Mouse (Mus musculus): ENCODE measurements around the gene Gm5269. TPM values are rescaled to one million over a fixed set of nuclear protein-coding genes. Genes with fewer than 3 reads are reported as not detected.

Gene Gm5269
- polyA plus RNA-seq, 1 experiment from 2014 or later = not detected

DNA sequence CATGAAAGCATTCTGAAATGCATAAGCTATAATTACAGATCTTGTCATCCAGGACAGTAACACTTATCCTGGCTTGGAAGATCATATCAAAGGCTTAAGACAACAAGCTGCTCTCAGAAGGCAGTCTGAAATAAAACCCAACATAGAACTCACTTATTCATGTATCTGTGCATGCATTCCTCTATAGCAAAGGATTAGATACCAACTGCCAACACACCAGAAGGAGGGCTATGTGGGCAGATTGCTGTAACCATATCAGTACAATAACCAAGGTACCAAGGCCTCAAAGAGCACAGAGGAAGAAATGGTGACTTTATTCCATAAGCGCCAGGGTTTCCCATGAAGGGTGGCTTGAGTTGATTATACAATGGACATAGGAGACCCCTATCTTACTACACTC, 29.7 kb upstream of the Gm5269 start:
- H3K9ac ChIP-seq (ENCODE audit: low read length) = no peak overlapping the region
- 96% methylated on average over 1 of the region's 1 CpGs for WGBS
- no peak overlapping the region for H3K4me3 ChIP-seq (ENCODE audit: low read depth, low read length)
- H3K27me3 ChIP-seq (ENCODE audit: control insufficient read depth, insufficient read depth, low read length) = no peaks in the 10 kb centered on the region
- H3K4me1 ChIP-seq (ENCODE audit: control insufficient read depth, insufficient read depth, low read length) = no peaks in the 10 kb centered on the region
- no peaks in the 10 kb centered on the region for H3K9me3 ChIP-seq (ENCODE audit: control insufficient read depth, low read length)
- no peak overlapping the region for H3K27ac ChIP-seq (ENCODE audit: low read depth, low read length)
- no peak overlapping the region for H3K4me2 ChIP-seq (ENCODE audit: low read depth)
- DNase-seq (ENCODE audit: low spot score) (no peak), ATAC-seq (ENCODE audit: insufficient read depth, low FRiP score, low TSS enrichment) (no peak)
- H3K36me3 ChIP-seq (ENCODE audit: control insufficient read depth, insufficient read depth, low read length) = no peaks in the 10 kb centered on the region

DNA sequence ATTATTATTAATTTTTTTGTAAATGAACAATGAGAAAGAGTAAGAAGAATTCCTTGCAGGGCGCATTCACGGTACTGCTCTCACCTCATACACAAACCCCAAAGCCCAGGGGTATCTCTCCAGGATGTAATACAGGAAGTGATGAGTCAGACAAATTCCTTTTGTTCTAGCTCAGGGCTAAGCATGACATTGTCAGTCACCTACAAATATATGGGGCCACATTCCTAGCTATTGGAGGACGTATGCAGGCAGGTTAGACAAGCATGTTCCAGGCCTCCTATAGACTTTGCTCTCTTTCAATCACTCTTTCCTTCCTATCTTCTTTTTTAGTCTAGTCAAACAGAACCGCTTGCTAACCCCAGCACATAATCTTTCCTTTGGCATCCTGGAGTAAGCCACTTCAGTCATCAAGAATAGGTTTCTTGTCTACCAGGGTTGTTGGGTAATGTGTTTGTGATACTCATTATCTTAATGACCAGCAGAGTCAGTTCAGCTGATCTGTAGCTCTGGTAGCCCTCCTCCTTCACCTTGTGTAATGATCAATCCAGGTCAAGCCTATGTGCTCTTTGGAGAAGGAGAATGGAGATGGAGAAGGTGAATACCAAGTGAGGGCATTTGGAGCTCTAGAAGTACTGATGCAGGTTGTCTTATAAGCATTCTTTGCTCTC, 27.2 kb upstream of the Gm5269 start:
- Histone ChIP-seq H3K4me1 (ENCODE audit: control insufficient read depth, insufficient read depth, low read length) (no peaks in the 10 kb centered on the region), H3K9me3 (ENCODE audit: control insufficient read depth, low read length) (no peaks in the 10 kb centered on the region), H3K36me3 (ENCODE audit: control insufficient read depth, insufficient read depth, low read length) (no peaks in the 10 kb centered on the region), H3K27ac (ENCODE audit: low read depth, low read length) (no peak overlapping the region), H3K4me3 (ENCODE audit: low read depth, low read length) (no peak overlapping the region), H3K4me2 (ENCODE audit: low read depth) (no peak overlapping the region), H3K27me3 (ENCODE audit: control insufficient read depth, insufficient read depth, low read length) (no peaks in the 10 kb centered on the region), H3K9ac (ENCODE audit: low read length) (no peak overlapping the region)
- WGBS = 88% methylated on average over 4 of the region's 4 CpGs
- DNase-seq (ENCODE audit: low spot score) = no peak
- no peak for ATAC-seq (ENCODE audit: insufficient read depth, low FRiP score, low TSS enrichment)

- no peaks in the 10 kb centered on the region for H3K9me3 ChIP-seq (ENCODE audit: control insufficient read depth, low read length)
- H3K4me2 ChIP-seq (ENCODE audit: low read depth) = no peak overlapping the region
- no peak overlapping the region for H3K9ac ChIP-seq (ENCODE audit: low read length)
- WGBS = 80% methylated on average over 3 of the region's 3 CpGs
- no peak for ATAC-seq (ENCODE audit: insufficient read depth, low FRiP score, low TSS enrichment)
- no peak for DNase-seq (ENCODE audit: low spot score)
- no peak overlapping the region for H3K27ac ChIP-seq (ENCODE audit: low read depth, low read length)
- H3K4me1 ChIP-seq (ENCODE audit: control insufficient read depth, insufficient read depth, low read length) = no peaks in the 10 kb centered on the region
- no peak overlapping the region for H3K4me3 ChIP-seq (ENCODE audit: low read depth, low read length)
- no peaks in the 10 kb centered on the region for H3K27me3 ChIP-seq (ENCODE audit: control insufficient read depth, insufficient read depth, low read length)
- H3K36me3 ChIP-seq (ENCODE audit: control insufficient read depth, insufficient read depth, low read length) = no peaks in the 10 kb centered on the region
These were observed 26.1 kb upstream of the Gm5269 start for GRCm38 (mm10) chr1:45916174-45916573.

DNA sequence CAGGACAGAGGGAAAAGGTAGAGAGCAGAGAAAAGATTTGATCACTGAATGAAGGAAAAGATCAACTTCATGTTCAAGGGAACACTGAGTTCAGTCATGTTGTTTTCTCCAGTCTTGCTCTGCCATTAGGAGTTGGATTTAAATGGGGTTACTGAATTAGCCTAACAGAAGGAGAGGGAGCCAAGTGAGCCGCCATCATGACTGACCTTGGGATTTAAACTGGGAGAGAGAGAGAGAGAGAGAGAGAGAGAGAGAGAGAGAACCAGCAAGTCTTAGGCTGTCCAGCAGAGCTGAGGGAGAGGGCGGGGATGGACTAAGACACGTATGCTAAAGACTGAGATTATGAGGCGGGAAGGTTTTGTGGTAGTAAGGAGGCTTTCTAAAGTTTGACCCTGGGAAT, 24.2 kb upstream of the Gm5269 start:
- H3K9ac ChIP-seq (ENCODE audit: low read length) = no peak overlapping the region
- no peak overlapping the region for H3K4me2 ChIP-seq (ENCODE audit: low read depth)
- no peaks in the 10 kb centered on the region for H3K4me1 ChIP-seq (ENCODE audit: control insufficient read depth, insufficient read depth, low read length)
- H3K27me3 ChIP-seq (ENCODE audit: control insufficient read depth, insufficient read depth, low read length) = no peaks in the 10 kb centered on the region
- DNase-seq (ENCODE audit: low spot score) = no peak
- no peaks in the 10 kb centered on the region for H3K9me3 ChIP-seq (ENCODE audit: control insufficient read depth, low read length)
- H3K4me3 ChIP-seq (ENCODE audit: low read depth, low read length) = no peak overlapping the region
- WGBS = 91% methylated on average over 4 of the region's 4 CpGs
- H3K36me3 ChIP-seq (ENCODE audit: control insufficient read depth, insufficient read depth, low read length) = no peaks in the 10 kb centered on the region
- H3K27ac ChIP-seq (ENCODE audit: low read depth, low read length) = no peak overlapping the region
- no peak for ATAC-seq (ENCODE audit: insufficient read depth, low FRiP score, low TSS enrichment)

GRCm38 (mm10) chr1:45905107-45905821, 15.2 kb upstream of the Gm5269 start:
- H3K36me3 ChIP-seq (ENCODE audit: control insufficient read depth, insufficient read depth, low read length) = no peaks in the 10 kb centered on the region
- H3K27me3 ChIP-seq (ENCODE audit: control insufficient read depth, insufficient read depth, low read length) = no peaks in the 10 kb centered on the region
- WGBS = 23% methylated on average over 5 of the region's 5 CpGs
- ATAC-seq (ENCODE audit: insufficient read depth, low FRiP score, low TSS enrichment) (peak; percentile 68), DNase-seq (ENCODE audit: low spot score) (peak; percentile 40)
- no peak overlapping the region for H3K4me3 ChIP-seq (ENCODE audit: low read depth, low read length)
- no peak overlapping the region for H3K27ac ChIP-seq (ENCODE audit: low read depth, low read length)
- H3K9ac ChIP-seq (ENCODE audit: low read length) = no peak overlapping the region
- H3K4me2 ChIP-seq (ENCODE audit: low read depth) = no peak overlapping the region
- H3K9me3 ChIP-seq (ENCODE audit: control insufficient read depth, low read length) = no peaks in the 10 kb centered on the region
- peaks cover 4% of the 10 kb centered on the region; the same call in 1 of the 2 replicates for H3K4me1 ChIP-seq (ENCODE audit: control insufficient read depth, insufficient read depth, low read length)

GRCm38 (mm10) chr1:45904161-45904560, 14.1 kb upstream of the Gm5269 start:
- H3K4me2 ChIP-seq (ENCODE audit: low read depth) = no peak overlapping the region
- peaks cover 4% of the 10 kb centered on the region; the same call in 1 of the 2 replicates for H3K4me1 ChIP-seq (ENCODE audit: control insufficient read depth, insufficient read depth, low read length)
- 90% methylated on average over 3 of the region's 3 CpGs for WGBS
- H3K27me3 ChIP-seq (ENCODE audit: control insufficient read depth, insufficient read depth, low read length) = no peaks in the 10 kb centered on the region
- H3K9me3 ChIP-seq (ENCODE audit: control insufficient read depth, low read length) = no peaks in the 10 kb centered on the region
- no peak for ATAC-seq (ENCODE audit: insufficient read depth, low FRiP score, low TSS enrichment)
- no peaks in the 10 kb centered on the region for H3K36me3 ChIP-seq (ENCODE audit: control insufficient read depth, insufficient read depth, low read length)
- no peak for DNase-seq (ENCODE audit: low spot score)
- no peak overlapping the region for H3K9ac ChIP-seq (ENCODE audit: low read length)
- H3K4me3 ChIP-seq (ENCODE audit: low read depth, low read length) = no peak overlapping the region
- H3K27ac ChIP-seq (ENCODE audit: low read depth, low read length) = no peak overlapping the region

GRCm38 (mm10) chr1:45898044-45898443, 8.0 kb upstream of the Gm5269 start:
- no peak overlapping the region for H3K4me2 ChIP-seq (ENCODE audit: low read depth)
- H3K4me1 ChIP-seq (ENCODE audit: control insufficient read depth, insufficient read depth, low read length) = no peaks in the 10 kb centered on the region
- no peaks in the 10 kb centered on the region for H3K9me3 ChIP-seq (ENCODE audit: control insufficient read depth, low read length)
- no peak for ATAC-seq (ENCODE audit: insufficient read depth, low FRiP score, low TSS enrichment)
- 57% methylated on average over 1 of the region's 1 CpGs for WGBS
- H3K4me3 ChIP-seq (ENCODE audit: low read depth, low read length) = no peak overlapping the region
- no peak overlapping the region for H3K27ac ChIP-seq (ENCODE audit: low read depth, low read length)
- H3K9ac ChIP-seq (ENCODE audit: low read length) = no peak overlapping the region
- H3K36me3 ChIP-seq (ENCODE audit: control insufficient read depth, insufficient read depth, low read length) = no peaks in the 10 kb centered on the region
- H3K27me3 ChIP-seq (ENCODE audit: control insufficient read depth, insufficient read depth, low read length) = no peaks in the 10 kb centered on the region
- no peak for DNase-seq (ENCODE audit: low spot score)

GRCm38 (mm10) chr1:45894168-45894912, 4.3 kb upstream of the Gm5269 start:
- H3K27ac ChIP-seq (ENCODE audit: low read depth, low read length) = no peak overlapping the region
- H3K4me3 ChIP-seq (ENCODE audit: low read depth, low read length) = no peak overlapping the region
- no peak overlapping the region for H3K9ac ChIP-seq (ENCODE audit: low read length)
- no peaks in the 10 kb centered on the region for H3K4me1 ChIP-seq (ENCODE audit: control insufficient read depth, insufficient read depth, low read length)
- no peak for DNase-seq (ENCODE audit: low spot score)
- no peaks in the 10 kb centered on the region for H3K9me3 ChIP-seq (ENCODE audit: control insufficient read depth, low read length)
- no peaks in the 10 kb centered on the region for H3K36me3 ChIP-seq (ENCODE audit: control insufficient read depth, insufficient read depth, low read length)
- H3K4me2 ChIP-seq (ENCODE audit: low read depth) = no peak overlapping the region
- no peaks in the 10 kb centered on the region for H3K27me3 ChIP-seq (ENCODE audit: control insufficient read depth, insufficient read depth, low read length)
- 82% methylated on average over 6 of the region's 6 CpGs for WGBS
- no peak for ATAC-seq (ENCODE audit: insufficient read depth, low FRiP score, low TSS enrichment)
